Mouse (Mus musculus) monocyte, adult 2 months (primary cell): ENCODE results near the gene Prg2.

Source experiments
- DNase-seq, 2 experiments: peaks; one replicate each; pipeline ENCODE4 v3.0.0; 2022; ENCODE audit warnings: low spot score in 2 of 2, low read depth in 1 of 2

Prg2 gene

DNA sequence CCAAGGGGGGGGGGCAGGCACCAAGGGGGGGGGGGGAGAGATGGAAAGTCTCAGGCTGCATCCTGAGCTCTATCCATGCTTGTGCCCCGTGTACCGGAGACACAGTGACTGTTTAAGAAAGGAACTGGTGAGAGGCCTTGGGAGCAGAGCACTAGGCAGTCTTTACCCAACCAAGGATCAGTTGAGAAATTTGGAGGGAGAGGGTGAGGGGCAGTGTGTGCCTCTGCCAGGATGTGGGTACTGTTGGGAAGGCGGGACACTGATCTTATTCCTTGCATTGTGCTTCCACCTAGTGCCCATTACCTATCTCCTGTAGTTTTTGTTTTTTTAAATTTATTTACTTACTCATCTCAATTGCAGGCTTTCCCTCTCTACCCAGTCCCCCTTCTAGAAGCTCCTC is 45.9 kb downstream of the Prg2 start:
- no peak for DNase-seq

DNA sequence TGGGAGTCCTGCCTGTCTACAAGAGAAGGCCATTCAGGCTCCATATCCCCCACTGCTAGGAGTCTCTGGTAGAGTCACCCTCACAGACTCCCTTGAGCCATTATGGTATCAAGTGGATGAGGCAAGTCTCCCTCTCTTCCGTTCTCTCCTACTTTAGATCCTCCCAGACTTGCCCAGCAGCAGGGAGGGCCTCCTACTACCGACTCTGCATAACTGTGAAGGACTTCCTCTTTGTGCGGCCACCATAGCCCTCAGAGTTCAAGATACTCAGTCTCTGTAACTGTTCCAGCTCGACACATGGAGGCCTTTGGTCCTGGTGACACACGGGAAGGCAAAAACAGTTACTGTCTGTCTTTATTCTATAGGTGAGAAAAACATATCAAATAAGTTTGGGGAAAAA is 47.0 kb downstream of the Prg2 start:
- no peak for DNase-seq

DNA sequence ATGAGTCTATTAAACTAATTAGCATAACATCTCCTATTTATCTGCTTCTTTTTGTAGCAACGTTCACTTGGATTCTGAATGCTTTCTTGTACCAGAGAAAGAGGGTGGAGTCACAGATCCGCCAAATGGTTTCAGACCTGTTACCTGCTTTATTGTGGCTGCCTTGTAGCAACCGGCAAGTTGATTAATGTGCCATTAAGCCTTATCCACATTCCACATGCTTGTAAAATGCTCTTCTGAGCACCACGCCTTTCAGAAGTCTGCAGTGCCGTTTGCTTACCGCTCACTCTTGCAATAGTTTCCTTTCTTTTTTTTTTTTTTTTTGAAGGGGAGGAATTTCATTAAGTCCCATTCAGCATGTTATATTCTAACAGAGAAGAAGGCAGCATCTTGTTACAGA is 49.6 kb downstream of the Prg2 start:
- DNase-seq, result no peak

DNA sequence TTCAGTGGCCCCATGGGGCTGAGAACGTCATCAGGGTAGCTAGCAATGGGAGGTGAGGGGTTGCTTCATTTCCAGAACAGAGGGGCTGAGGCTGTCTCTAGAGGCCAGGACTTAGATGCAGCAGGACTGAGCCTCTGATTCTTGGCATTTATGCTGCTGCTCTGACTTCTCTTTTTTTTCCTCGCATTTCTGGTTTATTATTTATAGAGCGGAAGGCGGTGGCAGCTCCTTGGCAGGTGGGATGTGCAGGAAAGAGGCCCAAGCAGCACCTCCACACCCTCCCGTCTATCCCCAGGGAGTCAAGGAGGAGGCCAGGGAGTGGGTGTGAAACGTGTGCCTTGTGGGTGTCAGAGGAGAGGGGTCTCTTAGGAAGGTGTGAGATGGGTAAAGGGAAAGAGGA is 50.7 kb downstream of the Prg2 start:
- DNase-seq, result no peak

DNA sequence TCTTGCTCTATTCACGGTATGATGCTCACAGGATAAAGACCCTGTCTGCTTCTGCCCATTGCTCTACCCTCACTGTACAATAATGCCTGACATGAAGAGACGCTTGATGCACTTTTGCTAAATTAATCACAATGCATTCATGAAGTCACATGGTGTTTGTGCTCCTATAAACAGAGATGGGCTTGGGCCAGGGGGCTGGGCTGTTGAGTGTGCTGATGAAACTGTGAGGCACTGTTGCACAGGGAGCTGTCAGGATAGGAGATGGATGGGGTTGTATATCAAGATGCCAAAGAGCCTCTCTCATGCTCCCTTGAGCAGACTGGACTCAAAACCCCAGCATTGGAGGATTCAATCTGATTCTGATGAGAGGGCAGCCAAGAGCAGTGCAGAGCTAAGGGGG is 52.9 kb downstream of the Prg2 start:
- no peak for DNase-seq
